Mouse (Mus musculus) WW6 (cell line): ENCODE results near the gene Vmn1r27.

Experiments
- DNase-seq: peaks from one replicate; pipeline ENCODE4 v3.0.0-alpha.2; 2013; ENCODE audit warnings: low read depth, low spot score

Vmn1r27 gene

GRCm38 (mm10) chr6:58218721-58219120 is at the start of gene Vmn1r27:
Vmn1r27 (minus strand) TSS chr6:58218821.
- no peak for DNase-seq

DNA sequence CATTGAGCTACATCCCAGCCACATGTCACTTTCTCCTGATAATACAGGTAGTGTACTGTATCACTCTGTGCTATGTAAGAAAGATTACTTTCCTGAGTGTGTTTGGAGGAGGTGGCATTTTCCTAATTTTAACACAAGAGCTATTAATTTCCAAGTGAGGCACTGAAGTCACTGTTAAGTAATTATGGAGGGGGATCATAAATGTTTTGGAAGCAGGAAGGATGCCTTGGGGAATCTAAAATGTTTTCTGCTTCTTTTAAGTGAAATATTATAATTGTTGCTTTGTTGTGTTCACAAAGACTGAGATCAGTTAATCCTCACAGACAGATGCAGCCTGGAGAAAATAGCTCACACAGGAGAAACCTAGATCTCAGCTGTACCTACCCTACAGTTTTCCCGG is 43.1 kb upstream of the Vmn1r27 start, which contains the start of gene Vmn1r28:
TSS of gene Vmn1r28 (plus strand) at position 301 of the 400 bp plus-strand sequence.
- DNase-seq: no peak

- DNase-seq: no peak
Observed at GRCm38 (mm10) chr6:58216119-58216518, 2.5 kb downstream of the Vmn1r27 start.
